Mouse (Mus musculus): ENCODE measurements around the gene Plvap. TPM values are rescaled to one million over a fixed set of nuclear protein-coding genes. Genes with fewer than 3 reads are reported as not detected.
A peak's percentile ranks its signal among the peaks of the same experiment; 100 is the strongest.

The Plvap gene
- polyA plus RNA-seq, 1 experiment from 2014 or later: 6.5 TPM

DNA sequence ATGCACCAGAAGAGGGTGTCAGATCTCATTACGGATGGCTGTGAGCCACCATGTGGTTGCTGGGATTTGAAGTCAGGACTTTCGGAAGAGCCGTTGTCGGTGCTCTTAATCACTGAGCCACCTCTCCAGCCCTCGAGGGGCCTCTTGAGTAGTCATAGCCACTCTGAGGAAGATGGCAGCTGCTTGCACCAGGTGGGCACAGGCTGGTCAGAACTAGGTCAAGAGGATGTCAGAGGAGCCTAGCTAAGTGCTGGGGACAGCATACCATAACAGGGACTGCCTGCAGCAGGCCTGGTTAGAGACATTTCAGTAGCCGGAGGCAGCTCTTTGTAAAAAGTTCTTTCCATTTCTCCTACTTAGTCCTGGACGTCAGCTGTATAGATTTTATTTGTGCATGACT lies 39.2 kb upstream of the Plvap start:
- peaks cover 12% of the 10 kb centered on the region for H3K36me3 ChIP-seq (ENCODE audit: control insufficient read depth, insufficient read depth, low read length)
- no peaks in the 10 kb centered on the region for H3K9me3 ChIP-seq (replicated peaks; ENCODE audit: control insufficient read depth, low read length, poor library complexity, severe bottlenecking)
- no peak overlapping the region for H3K9ac ChIP-seq (ENCODE audit: low read depth, low read length)
- ATAC-seq: no peak
- H3K4me3 ChIP-seq (ENCODE audit: low read depth, low read length): no peak overlapping the region
- no peak overlapping the region for H3K4me2 ChIP-seq (ENCODE audit: low read length)
- no peak overlapping the region for H3K27ac ChIP-seq (ENCODE audit: low read length)
- H3K27me3 ChIP-seq (ENCODE audit: control insufficient read depth, insufficient read depth, low read depth, low read length): peaks cover 5% of the 10 kb centered on the region; the same call in 1 of the 2 replicates
- 71% methylated on average over 7 of the region's 7 CpGs for WGBS
- H3K4me1 ChIP-seq (ENCODE audit: control insufficient read depth, insufficient read depth, low read length): no peaks in the 10 kb centered on the region

DNA sequence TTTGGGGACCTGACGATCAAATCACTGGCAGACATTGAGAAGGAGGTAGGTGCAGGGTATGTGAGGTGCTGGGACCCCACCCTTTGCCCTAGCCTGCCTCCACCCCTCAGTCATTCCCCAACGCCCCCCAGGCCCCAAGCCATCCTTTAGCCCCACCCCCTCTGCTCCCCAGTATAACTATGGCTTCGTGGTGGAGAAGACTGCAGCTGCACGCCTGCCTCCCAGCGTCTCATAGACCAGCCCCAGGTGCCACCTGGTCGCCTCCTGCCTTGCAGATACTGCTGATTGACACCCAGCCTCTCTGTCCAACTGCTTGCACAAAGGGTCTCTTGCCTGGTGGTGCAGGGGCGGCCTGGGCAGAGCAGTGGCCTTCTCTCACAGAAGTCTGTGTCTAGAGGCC lies 36.0 kb upstream of the Plvap start:
- H3K4me3 ChIP-seq (ENCODE audit: low read depth, low read length): no peak overlapping the region
- ATAC-seq: no peak
- H3K9ac ChIP-seq (ENCODE audit: low read depth, low read length): no peak overlapping the region
- H3K9me3 ChIP-seq (replicated peaks; ENCODE audit: control insufficient read depth, low read length, poor library complexity, severe bottlenecking): no peaks in the 10 kb centered on the region
- 89% methylated on average over 7 of the region's 7 CpGs for WGBS
- H3K36me3 ChIP-seq (ENCODE audit: control insufficient read depth, insufficient read depth, low read length): peaks cover 18% of the 10 kb centered on the region
- peaks cover 6% of the 10 kb centered on the region for H3K4me1 ChIP-seq (ENCODE audit: control insufficient read depth, insufficient read depth, low read length)
- no peaks in the 10 kb centered on the region for H3K27me3 ChIP-seq (ENCODE audit: control insufficient read depth, insufficient read depth, low read depth, low read length)
- H3K4me2 ChIP-seq (ENCODE audit: low read length): no peak overlapping the region
- no peak overlapping the region for H3K27ac ChIP-seq (ENCODE audit: low read length)

DNA sequence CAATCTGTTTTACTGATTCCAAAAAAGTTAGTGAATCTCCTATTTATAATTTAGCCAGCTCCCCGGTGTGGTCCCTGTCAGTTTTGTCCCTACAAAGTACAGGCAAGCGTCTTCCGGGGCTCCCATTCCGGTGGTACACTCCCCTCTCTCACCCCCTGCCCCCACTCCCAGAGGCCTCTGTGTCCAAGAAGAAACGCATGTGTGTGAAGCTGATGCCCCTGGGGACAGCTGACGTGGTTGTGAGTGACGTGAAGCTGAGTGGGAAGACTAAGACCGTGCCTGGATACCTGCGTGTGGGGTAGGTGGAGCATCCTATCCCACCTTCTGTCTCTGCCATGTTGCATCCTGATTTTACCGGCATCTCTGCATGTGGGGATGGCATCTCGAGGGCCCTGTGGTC lies 33.5 kb upstream of the Plvap start:
- WGBS: 90% methylated on average over 11 of the region's 11 CpGs
- H3K4me1 ChIP-seq (ENCODE audit: control insufficient read depth, insufficient read depth, low read length): peaks cover 6% of the 10 kb centered on the region

DNA sequence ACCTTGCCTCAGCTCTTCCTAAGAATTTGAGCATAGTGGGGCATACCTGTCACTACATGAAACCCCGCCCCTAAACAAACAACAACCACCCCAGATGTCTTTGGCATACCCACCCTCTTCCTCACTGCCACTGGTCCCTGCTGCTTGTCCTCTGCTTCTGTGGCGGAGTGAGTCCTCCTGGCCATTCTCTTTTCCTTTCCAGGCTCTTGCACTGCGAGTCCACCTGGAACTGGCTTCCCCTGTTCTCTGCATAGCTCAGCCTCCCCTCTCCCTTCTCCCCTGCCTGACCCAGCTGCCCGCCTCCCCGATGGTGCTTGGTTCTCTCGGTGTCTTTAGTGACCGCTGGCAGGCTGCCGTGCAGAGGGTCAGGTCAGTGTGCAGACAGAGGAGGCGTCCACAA lies 32.2 kb upstream of the Plvap start:
- peaks cover 17% of the 10 kb centered on the region for H3K36me3 ChIP-seq (ENCODE audit: control insufficient read depth, insufficient read depth, low read length)
- H3K9me3 ChIP-seq (replicated peaks; ENCODE audit: control insufficient read depth, low read length, poor library complexity, severe bottlenecking): no peaks in the 10 kb centered on the region
- WGBS: 90% methylated on average over 9 of the region's 9 CpGs
- no peak overlapping the region for H3K9ac ChIP-seq (ENCODE audit: low read depth, low read length)
- no peak overlapping the region for H3K27ac ChIP-seq (ENCODE audit: low read length)
- ATAC-seq: 0 out of 2 replicates have a peak, but pooled peaks have one; percentile 3
- 0 out of 2 replicates have a peak, but pooled peaks cover 3% of the 10 kb centered on the region for H3K27me3 ChIP-seq (ENCODE audit: control insufficient read depth, insufficient read depth, low read depth, low read length)
- peak overlapping the region; percentile 50 for H3K4me3 ChIP-seq (ENCODE audit: low read depth, low read length)
- peaks cover 6% of the 10 kb centered on the region for H3K4me1 ChIP-seq (ENCODE audit: control insufficient read depth, insufficient read depth, low read length)
- peak overlapping the region; percentile 72 for H3K4me2 ChIP-seq (ENCODE audit: low read length)

More for the DNA sequence above, 33.5 kb upstream of the Plvap start:
- H3K4me3 ChIP-seq (ENCODE audit: low read depth, low read length): no peak overlapping the region
- H3K27me3 ChIP-seq (ENCODE audit: control insufficient read depth, insufficient read depth, low read depth, low read length): no peaks in the 10 kb centered on the region
- H3K9me3 ChIP-seq (replicated peaks; ENCODE audit: control insufficient read depth, low read length, poor library complexity, severe bottlenecking): no peaks in the 10 kb centered on the region
- no peak for ATAC-seq
- H3K9ac ChIP-seq (ENCODE audit: low read depth, low read length): no peak overlapping the region
- peaks cover 18% of the 10 kb centered on the region for H3K36me3 ChIP-seq (ENCODE audit: control insufficient read depth, insufficient read depth, low read length)
- H3K4me2 ChIP-seq (ENCODE audit: low read length): no peak overlapping the region
- no peak overlapping the region for H3K27ac ChIP-seq (ENCODE audit: low read length)

DNA sequence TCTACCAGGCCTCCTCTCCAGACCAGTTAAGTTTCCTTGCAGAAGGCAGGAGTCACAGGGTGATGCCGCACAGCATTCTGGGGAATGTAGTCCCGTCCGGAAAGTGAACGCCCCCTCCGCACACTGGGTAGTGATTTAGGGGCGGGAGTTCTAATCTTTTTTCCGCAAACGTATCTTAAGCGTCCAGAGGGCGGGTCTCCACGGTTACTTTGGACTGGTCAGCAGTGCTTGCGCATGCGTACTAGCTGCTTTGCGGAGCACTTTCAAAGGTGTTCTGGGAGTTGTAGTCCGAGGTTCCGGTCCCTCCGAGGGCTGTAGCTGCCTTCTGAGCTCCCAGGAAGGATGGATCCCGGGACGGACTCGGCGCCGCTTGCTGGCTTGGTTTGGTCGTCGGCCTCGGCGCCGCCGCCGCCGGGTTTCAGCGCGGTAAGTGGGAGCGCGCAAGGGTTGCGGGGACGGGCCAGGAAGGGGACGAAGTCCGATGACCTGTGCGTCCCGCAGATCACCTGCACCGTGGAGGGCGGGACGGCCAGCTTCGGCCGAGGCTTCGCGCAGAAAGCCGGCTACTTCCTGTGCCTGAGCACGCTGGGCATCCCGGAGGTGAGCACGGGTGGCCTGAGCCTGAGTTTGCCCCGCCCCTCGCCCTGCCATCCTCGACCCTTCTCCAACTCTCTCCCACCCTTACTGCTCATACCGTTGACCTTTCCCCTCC lies 31.2 kb upstream of the Plvap start, which contains the start of gene Mvb12a:
Gene Mvb12a, plus strand, starts transcription at position 291 of the 712 bp plus-strand sequence.
- Histone ChIP-seq H3K27me3 (ENCODE audit: control insufficient read depth, insufficient read depth, low read depth, low read length) (peaks cover 10% of the 10 kb centered on the region; the same call in 1 of the 2 replicates), H3K9ac (ENCODE audit: low read depth, low read length) (peak within 1 kb of the TSS; percentile 68), H3K4me1 (ENCODE audit: control insufficient read depth, insufficient read depth, low read length) (peaks cover 6% of the 10 kb centered on the region), H3K4me3 (ENCODE audit: low read depth, low read length) (peak within 1 kb of the TSS; percentile 50), H3K36me3 (ENCODE audit: control insufficient read depth, insufficient read depth, low read length) (peaks cover 9% of the 10 kb centered on the region), H3K27ac (ENCODE audit: low read length) (peak within 1 kb of the TSS; percentile 5; the same call in 1 of the 2 replicates), H3K9me3 (replicated peaks; ENCODE audit: control insufficient read depth, low read length, poor library complexity, severe bottlenecking) (no peaks in the 10 kb centered on the region), H3K4me2 (ENCODE audit: low read length) (peak within 1 kb of the TSS; percentile 72)
- ATAC-seq: peak; percentile 95
- WGBS: under 1% methylated on average over 50 of the region's 55 CpGs

DNA sequence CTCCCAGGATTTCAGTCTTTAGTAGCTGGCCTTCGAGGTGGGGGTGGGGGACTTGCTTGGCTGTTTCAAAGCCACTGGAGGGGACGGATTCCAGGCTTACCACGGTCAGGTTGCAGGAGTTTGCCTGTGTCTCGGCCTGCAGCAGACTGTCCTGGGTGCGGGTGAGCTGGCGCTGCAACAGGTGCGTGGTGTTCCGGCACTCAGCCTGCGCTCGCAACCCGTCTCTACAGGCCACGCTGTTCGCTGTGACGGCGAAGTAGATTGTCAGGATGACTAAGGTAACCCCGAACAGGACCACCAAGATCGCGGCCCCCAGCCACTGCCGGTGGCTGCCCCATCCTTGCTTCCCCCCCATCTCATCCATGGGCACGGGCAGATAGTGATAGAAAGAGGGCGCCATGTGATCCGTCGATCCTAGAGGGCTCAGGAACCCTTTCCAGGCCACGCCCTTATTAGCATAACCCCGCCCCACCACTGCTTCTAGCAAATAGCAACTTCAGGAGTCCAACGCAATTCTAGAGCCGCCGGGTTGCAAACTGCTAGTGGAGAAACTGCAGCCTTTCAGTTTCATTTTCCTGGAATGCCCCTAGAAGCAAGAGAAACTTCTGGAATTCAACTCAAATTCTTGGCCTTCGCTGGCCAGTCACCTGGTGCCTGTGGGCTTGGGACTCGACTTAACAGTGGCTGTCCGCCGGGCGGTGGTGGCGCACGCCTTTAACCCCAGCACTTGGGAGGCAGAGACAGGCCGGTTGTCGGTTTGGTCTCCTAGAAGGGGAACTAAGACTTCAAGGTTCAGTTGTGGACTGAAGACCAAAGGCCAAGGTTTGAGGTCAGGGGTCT lies 25.7 kb upstream of the Plvap start, which contains the start of gene Bst2:
Gene Bst2, minus strand, starts transcription at position 429 of the 840 bp plus-strand sequence.
- ATAC-seq: no peak
- H3K36me3 ChIP-seq (ENCODE audit: control insufficient read depth, insufficient read depth, low read length): no peaks in the 10 kb centered on the region
- H3K9me3 ChIP-seq (replicated peaks; ENCODE audit: control insufficient read depth, low read length, poor library complexity, severe bottlenecking): no peaks in the 10 kb centered on the region
- peak within 1 kb of the TSS; percentile 22 for H3K4me3 ChIP-seq (ENCODE audit: low read depth, low read length)
- H3K27ac ChIP-seq (ENCODE audit: low read length): no peak within 1 kb of the TSS
- H3K27me3 ChIP-seq (ENCODE audit: control insufficient read depth, insufficient read depth, low read depth, low read length): peaks cover 23% of the 10 kb centered on the region
- 3% methylated on average over 37 of the region's 37 CpGs for WGBS
- H3K4me2 ChIP-seq (ENCODE audit: low read length): peak within 1 kb of the TSS; percentile 47
- peaks cover 7% of the 10 kb centered on the region; the same call in 1 of the 2 replicates for H3K4me1 ChIP-seq (ENCODE audit: control insufficient read depth, insufficient read depth, low read length)
- 0 out of 2 replicates have a peak within 1 kb of the TSS, but pooled peaks have one; percentile 7 for H3K9ac ChIP-seq (ENCODE audit: low read depth, low read length)

DNA sequence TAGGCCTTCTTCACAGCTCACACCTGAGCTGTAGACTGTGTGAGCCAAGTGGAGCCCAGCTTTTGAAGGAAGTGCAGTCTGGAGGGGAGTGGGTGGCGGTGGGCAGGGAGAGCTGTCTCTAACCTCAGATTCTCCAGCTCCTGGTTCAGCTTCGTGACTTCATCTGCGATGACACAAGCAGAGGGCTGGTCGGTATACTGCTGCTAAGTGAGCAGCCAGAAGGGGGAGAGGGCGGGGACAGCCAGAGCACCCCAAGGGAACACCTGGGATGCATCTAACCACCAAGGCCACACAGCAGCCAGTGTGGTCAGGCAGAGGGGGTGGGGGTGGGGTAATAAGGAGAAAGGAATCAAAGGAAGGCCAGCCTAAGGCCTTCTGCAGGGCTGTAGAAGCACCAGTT lies 24.1 kb upstream of the Plvap start:
- H3K4me3 ChIP-seq (ENCODE audit: low read depth, low read length): no peak overlapping the region
- H3K27me3 ChIP-seq (ENCODE audit: control insufficient read depth, insufficient read depth, low read depth, low read length): peaks cover 23% of the 10 kb centered on the region
- H3K9ac ChIP-seq (ENCODE audit: low read depth, low read length): no peak overlapping the region
- H3K27ac ChIP-seq (ENCODE audit: low read length): no peak overlapping the region
- peaks cover 7% of the 10 kb centered on the region; the same call in 1 of the 2 replicates for H3K4me1 ChIP-seq (ENCODE audit: control insufficient read depth, insufficient read depth, low read length)
- H3K36me3 ChIP-seq (ENCODE audit: control insufficient read depth, insufficient read depth, low read length): no peaks in the 10 kb centered on the region
- WGBS: 71% methylated on average over 5 of the region's 5 CpGs
- H3K9me3 ChIP-seq (replicated peaks; ENCODE audit: control insufficient read depth, low read length, poor library complexity, severe bottlenecking): no peaks in the 10 kb centered on the region
- H3K4me2 ChIP-seq (ENCODE audit: low read length): no peak overlapping the region
- ATAC-seq: no peak

DNA sequence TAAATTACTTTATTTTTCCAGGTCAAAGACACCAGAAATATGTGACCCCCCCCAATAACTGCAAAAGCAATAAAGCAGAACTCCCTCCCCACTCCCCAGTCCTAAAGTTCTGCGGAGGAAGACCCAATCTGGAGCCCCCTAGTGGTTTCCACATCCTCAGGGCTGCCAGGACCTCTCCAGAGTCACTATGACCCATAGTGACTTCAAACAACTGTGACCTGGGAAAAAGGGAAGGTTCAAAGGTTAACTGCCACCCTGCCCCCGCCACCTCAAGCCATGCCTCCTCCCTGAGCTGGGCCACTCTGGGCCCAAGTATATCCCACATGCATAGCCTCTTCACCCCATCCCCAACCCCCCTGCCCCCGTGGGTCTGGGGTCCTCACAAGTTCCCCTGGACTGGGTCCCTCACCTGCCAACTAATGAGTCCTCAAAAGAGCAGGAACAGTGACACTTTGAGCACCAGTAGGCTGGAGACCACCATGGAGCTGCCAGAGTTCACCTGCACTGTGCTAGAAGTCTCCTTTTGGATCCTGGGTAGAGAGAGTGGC lies 22.8 kb upstream of the Plvap start:
- H3K4me2 ChIP-seq (ENCODE audit: low read length): no peak overlapping the region
- no peaks in the 10 kb centered on the region for H3K36me3 ChIP-seq (ENCODE audit: control insufficient read depth, insufficient read depth, low read length)
- no peak for ATAC-seq
- H3K4me1 ChIP-seq (ENCODE audit: control insufficient read depth, insufficient read depth, low read length): peaks cover 7% of the 10 kb centered on the region; the same call in 1 of the 2 replicates
- no peak overlapping the region for H3K27ac ChIP-seq (ENCODE audit: low read length)
- peaks cover 20% of the 10 kb centered on the region for H3K27me3 ChIP-seq (ENCODE audit: control insufficient read depth, insufficient read depth, low read depth, low read length)
- H3K9ac ChIP-seq (ENCODE audit: low read depth, low read length): no peak overlapping the region
- H3K9me3 ChIP-seq (replicated peaks; ENCODE audit: control insufficient read depth, low read length, poor library complexity, severe bottlenecking): no peaks in the 10 kb centered on the region
- 40% methylated on average over 3 of the region's 3 CpGs for WGBS
- H3K4me3 ChIP-seq (ENCODE audit: low read depth, low read length): no peak overlapping the region

Data from midbrain, embryonic 16.5 days (tissue).